Mouse (Mus musculus): ENCODE data around the gene Ppp4r2. TPM values are rescaled to one million over a fixed set of nuclear protein-coding genes. Genes with fewer than 3 reads are reported as not detected.

The Ppp4r2 gene
- 119 TPM for polyA plus RNA-seq (2021)

- ATAC-seq (peak; percentile 85), DNase-seq (ENCODE audit: low read depth, low spot score) (no peak)
- H3K27me3 ChIP-seq, result no peaks in the 10 kb centered on the region
- ChIA-PET CTCF (no interaction called here), POLR2A (interaction anchor here (0.8 to 1.4 kb wide), 3 partner anchors 41 to 51 kb away, joined by 3 to 4 read pairs (median 3); no protein-coding TSS in a partner anchor)
- in situ Hi-C loops (cut with MboI; ENCODE audit: low pct_unique_long_range_greater_than_20kb), result loop anchor here (5.0 to 10.0 kb wide), 2 partner anchors 36 to 129 kb away; partner anchors contain the start of gene Gxylt2
- TF ChIP-seq CTCF (IDR thresholded peaks at IDR 0.05), result no peak
These were observed at the start of gene Ppp4r2 for GRCm38 (mm10) chr6:100833355-100833754. Gene Ppp4r2, plus strand, starts transcription at chr6:100833622.

- in situ Hi-C loops (cut with MboI; ENCODE audit: low pct_unique_long_range_greater_than_20kb), result no loop called here
- CTCF ChIA-PET, result no interaction called here
- DNase-seq (ENCODE audit: low read depth, low spot score) (no peak), ATAC-seq (no peak)
- POLR2A ChIA-PET, result no interaction called here
- TF ChIP-seq CTCF (IDR thresholded peaks at IDR 0.05), result no peak
- H3K27me3 ChIP-seq, result no peaks in the 10 kb centered on the region
These were observed 45.7 kb upstream of the Ppp4r2 start for GRCm38 (mm10) chr6:100787726-100788125.

GRCm38 (mm10) chr6:100789161-100789560 lies 44.3 kb upstream of the Ppp4r2 start:
- in situ Hi-C loops (cut with MboI; ENCODE audit: low pct_unique_long_range_greater_than_20kb), result no loop called here
- ChIA-PET CTCF (interaction anchor here (1.3 kb wide), 1 partner anchor 10 kb away, joined by 3 read pairs; no protein-coding TSS in a partner anchor), POLR2A (no interaction called here)
- TF ChIP-seq CTCF (IDR thresholded peaks at IDR 0.05), result no peak
- DNase-seq (ENCODE audit: low read depth, low spot score) (no peak), ATAC-seq (no peak)
- no peaks in the 10 kb centered on the region for H3K27me3 ChIP-seq

- DNase-seq (ENCODE audit: low read depth, low spot score) (no peak), ATAC-seq (no peak)
- no peaks in the 10 kb centered on the region for H3K27me3 ChIP-seq
- in situ Hi-C loops (cut with MboI; ENCODE audit: low pct_unique_long_range_greater_than_20kb), result no loop called here
- no peak for TF ChIP-seq CTCF (IDR thresholded peaks at IDR 0.05)
- ChIA-PET POLR2A (interaction anchor here (1.1 kb wide), 1 partner anchor 41 kb away, joined by 3 read pairs; the partner anchor contains the start of gene Ppp4r2), CTCF (no interaction called here)
These were observed 41.3 kb upstream of the Ppp4r2 start for GRCm38 (mm10) chr6:100792055-100792659.

- H3K27me3 ChIP-seq, result no peaks in the 10 kb centered on the region
- ATAC-seq, result no peak
- in situ Hi-C loops (cut with MboI; ENCODE audit: low pct_unique_long_range_greater_than_20kb), result no loop called here
- ChIA-PET POLR2A (no interaction called here), CTCF (interaction anchor here (1.6 kb wide), 1 partner anchor 10 kb away, joined by 4 read pairs; no protein-coding TSS in a partner anchor)
- TF ChIP-seq CTCF (IDR thresholded peaks at IDR 0.05), result no peak
- no peak for DNase-seq (ENCODE audit: low read depth, low spot score)
These were observed 40.3 kb upstream of the Ppp4r2 start for GRCm38 (mm10) chr6:100792973-100793769.

GRCm38 (mm10) chr6:100795797-100796196 lies 37.6 kb upstream of the Ppp4r2 start:
- no peaks in the 10 kb centered on the region for H3K27me3 ChIP-seq
- ChIA-PET POLR2A (no interaction called here), CTCF (no interaction called here)
- DNase-seq (ENCODE audit: low read depth, low spot score) (no peak), ATAC-seq (no peak)
- in situ Hi-C loops (cut with MboI; ENCODE audit: low pct_unique_long_range_greater_than_20kb), result loop anchor here (5.0 kb wide), 2 partner anchors 37 to 67 kb away; partner anchors contain the start of gene Ppp4r2
- TF ChIP-seq CTCF (IDR thresholded peaks at IDR 0.05), result no peak

- ChIA-PET POLR2A (no interaction called here), CTCF (no interaction called here)
These were observed 34.1 kb upstream of the Ppp4r2 start for GRCm38 (mm10) chr6:100799290-100799689.

GRCm38 (mm10) chr6:100799766-100800165 lies 33.7 kb upstream of the Ppp4r2 start:
- DNase-seq (ENCODE audit: low read depth, low spot score) (no peak), ATAC-seq (peak; percentile 0)
- no peaks in the 10 kb centered on the region for H3K27me3 ChIP-seq
- in situ Hi-C loops (cut with MboI; ENCODE audit: low pct_unique_long_range_greater_than_20kb), result loop anchor here (5.0 kb wide), 3 partner anchors 33 to 92 kb away; partner anchors contain the start of gene Ppp4r2
- ChIA-PET CTCF (no interaction called here), POLR2A (no interaction called here)
- no peak for TF ChIP-seq CTCF (IDR thresholded peaks at IDR 0.05)

More at GRCm38 (mm10) chr6:100799290-100799689, 34.1 kb upstream of the Ppp4r2 start:
- TF ChIP-seq CTCF (IDR thresholded peaks at IDR 0.05), result no peak
- no peaks in the 10 kb centered on the region for H3K27me3 ChIP-seq
- DNase-seq (ENCODE audit: low read depth, low spot score), result peak; percentile 83
- ATAC-seq, result peak; percentile 78
- in situ Hi-C loops (cut with MboI; ENCODE audit: low pct_unique_long_range_greater_than_20kb), result loop anchor here (5.0 kb wide), 2 partner anchors 33 to 63 kb away; partner anchors contain the start of gene Ppp4r2

GRCm38 (mm10) chr6:100800497-100800955 lies 32.9 kb upstream of the Ppp4r2 start:
- peak; percentile 95 for DNase-seq (ENCODE audit: low read depth, low spot score)
- CTCF ChIA-PET, result interaction anchor here (1.2 kb wide), 1 partner anchor 24 kb away, joined by 3 read pairs; no protein-coding TSS in a partner anchor
- no peak for TF ChIP-seq CTCF (IDR thresholded peaks at IDR 0.05)

GRCm38 (mm10) chr6:100802381-100803083 lies 30.9 kb upstream of the Ppp4r2 start:
- ATAC-seq (no peak), DNase-seq (ENCODE audit: low read depth, low spot score) (no peak)
- in situ Hi-C loops (cut with MboI; ENCODE audit: low pct_unique_long_range_greater_than_20kb), result loop anchor here (5.0 kb wide), 1 partner anchor 95 kb away; no protein-coding TSS in a partner anchor
- TF ChIP-seq CTCF (IDR thresholded peaks at IDR 0.05), result no peak
- no peaks in the 10 kb centered on the region for H3K27me3 ChIP-seq
- ChIA-PET POLR2A (no interaction called here), CTCF (no interaction called here)

More at GRCm38 (mm10) chr6:100800497-100800955, 32.9 kb upstream of the Ppp4r2 start:
- in situ Hi-C loops (cut with MboI; ENCODE audit: low pct_unique_long_range_greater_than_20kb), result loop anchor here (5.0 kb wide), 1 partner anchor 93 kb away; no protein-coding TSS in a partner anchor
- ATAC-seq, result peak; percentile 68
- H3K27me3 ChIP-seq, result no peaks in the 10 kb centered on the region
- POLR2A ChIA-PET, result interaction anchor here (0.7 kb wide), 1 partner anchor 35 kb away, joined by 3 read pairs; no protein-coding TSS in a partner anchor

Measured in Patski (cell line).